Mouse (Mus musculus): ENCODE measurements around the gene Csnk1g2.

Csnk1g2 gene

GRCm38 (mm10) chr10:80680260-80680696 is 57.6 kb downstream of the Csnk1g2 start:
- no peak for DNase-seq

- no peak for DNase-seq
Observed at GRCm38 (mm10) chr10:80682003-80682402, 59.4 kb downstream of the Csnk1g2 start.

- DNase-seq = no peak
Observed at GRCm38 (mm10) chr10:80683647-80684046, 61.0 kb downstream of the Csnk1g2 start.

- peak; percentile 74 to 81 for DNase-seq
Observed at GRCm38 (mm10) chr10:80684214-80684613, 61.6 kb downstream of the Csnk1g2 start.

GRCm38 (mm10) chr10:80684984-80685383 is 62.3 kb downstream of the Csnk1g2 start:
- no peak for DNase-seq

- peak; percentile 29 to 53 for DNase-seq
Observed at GRCm38 (mm10) chr10:80686617-80687016, 64.0 kb downstream of the Csnk1g2 start.

GRCm38 (mm10) chr10:80687850-80688249 is 65.2 kb downstream of the Csnk1g2 start:
- peak; percentile 84 to 86 for DNase-seq

All from cerebellum, postnatal 14 days (tissue).